Mouse (Mus musculus) CH12.LX (cell line): ENCODE results near the gene Smarca2. TPM values are rescaled to one million over a fixed set of nuclear protein-coding genes. Genes with fewer than 3 reads are reported as not detected.
A peak's percentile ranks its signal among the peaks of the same experiment; 100 is the strongest.

Source experiments
- DNase-seq: peaks from one replicate; pipeline ENCODE4 v3.0.0-alpha.2; 2013; ENCODE audit errors: extremely low read depth
- H3K27ac ChIP-seq: 2 replicates; pipeline ENCODE4 v1.5.1; 2012; ENCODE audit warnings: low read depth, mild to moderate bottlenecking, control low read depth, moderate library complexity; ENCODE audit not compliant: insufficient read depth
- H3K27me3 ChIP-seq: replicated peaks from 2 replicates; pipeline ENCODE3; 2012; ENCODE audit warnings: inconsistent platforms
- H3K36me3 ChIP-seq, 2 experiments: replicated peaks in 1 of 2; 2 replicates each; pipeline versions ENCODE3 to v1.6.1; 2012; ENCODE audit warnings: inconsistent platforms in 1 of 2, low read length in 1 of 2, mild to moderate bottlenecking in 1 of 2, mixed read lengths in 1 of 2, moderate library complexity in 1 of 2; ENCODE audit not compliant: control insufficient read depth in 1 of 2, insufficient read depth in 1 of 2
- H3K4me1 ChIP-seq, 2 experiments: 2 replicates each; pipeline ENCODE4 v1.6.1; 2012; ENCODE audit warnings: inconsistent platforms in 1 of 2, moderate library complexity in 1 of 2; ENCODE audit not compliant: insufficient read depth in 2 of 2, control insufficient read depth in 1 of 2
- H3K4me2 ChIP-seq: 2 replicates; pipeline ENCODE4 v1.6.1; 2012; ENCODE audit warnings: low read depth, mild to moderate bottlenecking, control low read depth; ENCODE audit not compliant: poor library complexity, insufficient read depth, severe bottlenecking
- H3K4me3 ChIP-seq, 3 experiments: fragments of 150-350 bp in 1 of 3; sonication (generic) in 1 of 3; replicated peaks in 1 of 3; 2 replicates each; pipeline versions ENCODE3 to v1.5.1; 2011 to 2012; ENCODE audit warnings: low read depth in 2 of 3, low read length in 2 of 3, mild to moderate bottlenecking in 2 of 3, moderate library complexity in 2 of 3, control low read depth in 1 of 3, improper control_type of control experiment in 1 of 3, inconsistent platforms in 1 of 3, mixed read lengths in 1 of 3; ENCODE audit not compliant: poor library complexity in 1 of 3
- H3K79me2 ChIP-seq: replicated peaks from 2 replicates; pipeline ENCODE4 v1.6.1; 2012; ENCODE audit warnings: mild to moderate bottlenecking, moderate library complexity; ENCODE audit not compliant: control insufficient read depth, poor library complexity, insufficient read depth, severe bottlenecking; ENCODE audit errors: extremely low read depth
- H3K9ac ChIP-seq: 2 replicates; pipeline ENCODE4 v1.6.1; 2012; ENCODE audit warnings: low read depth, mild to moderate bottlenecking, control low read depth, moderate library complexity; ENCODE audit not compliant: insufficient read depth
- H3K9me3 ChIP-seq: replicated peaks from 2 replicates; pipeline ENCODE3; 2012; ENCODE audit warnings: low read length, inconsistent platforms, mixed read lengths
- EP300 ChIP-seq: IDR thresholded peaks from 2 replicates; pipeline ENCODE4 v1.6.1; 2011; ENCODE audit warnings: low read length, improper control_type of control experiment
- JUN ChIP-seq: IDR thresholded peaks from 2 replicates; pipeline ENCODE4 v1.6.1; 2011; ENCODE audit warnings: low read depth, mild to moderate bottlenecking, low read length, improper control_type of control experiment, moderate library complexity; ENCODE audit not compliant: insufficient read depth
- JUND ChIP-seq: conservative IDR thresholded peaks from 2 replicates; pipeline ENCODE4 v1.6.1; 2011; ENCODE audit warnings: low read depth, low read length, improper control_type of control experiment
- MAX ChIP-seq: IDR thresholded peaks from 2 replicates; pipeline ENCODE4 v1.6.1; 2011; ENCODE audit warnings: low read length, improper control_type of control experiment
- NRF1 ChIP-seq: IDR thresholded peaks from 2 replicates; pipeline ENCODE4 v1.6.1; 2014; ENCODE audit warnings: low read depth, mild to moderate bottlenecking, inconsistent platforms, low read length, improper control_type of control experiment, moderate library complexity
- POLR2AphosphoS2 ChIP-seq: IDR thresholded peaks from 2 replicates; pipeline ENCODE4 v1.6.1; 2011; ENCODE audit warnings: low read depth, low read length, improper control_type of control experiment
- RAD21 ChIP-seq: IDR thresholded peaks from 2 replicates; pipeline ENCODE4 v1.6.1; 2011; ENCODE audit warnings: low read depth, mild to moderate bottlenecking, low read length, improper control_type of control experiment, moderate library complexity
- SIN3A ChIP-seq: IDR thresholded peaks from 2 replicates; pipeline ENCODE4 v1.6.1; 2012; ENCODE audit warnings: low read length, improper control_type of control experiment, inconsistent platforms
- SMC3 ChIP-seq: IDR thresholded peaks from 2 replicates; pipeline ENCODE4 v1.6.1; 2011; ENCODE audit warnings: low read depth, low read length, improper control_type of control experiment
- UBTF ChIP-seq: IDR thresholded peaks from 2 replicates; pipeline ENCODE4 v1.6.1; 2012; ENCODE audit warnings: low read depth, mild to moderate bottlenecking, inconsistent platforms, low read length, improper control_type of control experiment, moderate library complexity
- USF1 ChIP-seq: IDR thresholded peaks from 2 replicates; pipeline ENCODE4 v1.6.1; 2014; ENCODE audit warnings: low read depth, mild to moderate bottlenecking, inconsistent platforms, low read length, improper control_type of control experiment
- USF2 ChIP-seq: conservative IDR thresholded peaks from 2 replicates; pipeline ENCODE4 v1.6.1; 2011; ENCODE audit warnings: low read depth, low read length, improper control_type of control experiment
- ZC3H11A ChIP-seq: IDR thresholded peaks from 2 replicates; pipeline ENCODE4 v1.6.1; 2012; ENCODE audit warnings: low read depth, mild to moderate bottlenecking, inconsistent platforms, low read length, improper control_type of control experiment
- dilution Hi-C: fragments of 300-500 bp; cut with MboI; formaldehyde crosslinking; loops from 2 replicates; pipeline ENCODE4 v1.14.3; 2020; ENCODE audit warnings: low sequenced_read_pairs; ENCODE audit not compliant: extremely low pct_unique_long_range_greater_than_20kb, extremely low pct_ligation_motif_present
- in situ Hi-C: fragments of 300-500 bp; cut with MboI; formaldehyde crosslinking; loops from 3 replicates; pipeline ENCODE4 v1.14.3; 2019; ENCODE audit warnings: low sequenced_read_pairs, low pct_ligation_motif_present, low pct_unique_long_range_greater_than_20kb, mixed read lengths
- polyA plus RNA-seq: library from polyadenylated mRNA; unstranded; fragments of >175 nt; gene quantifications from 2 replicates; pipeline ENCODE4 v1.2.1, GENCODE M21; 2012; ENCODE audit warnings: low read depth; ENCODE audit not compliant: insufficient read length
- total RNA-seq, 2 experiments: library from RNA; depleted of rRNA; stranded (reverse); fragments of 300-350 nt in 1 of 2; fragments of >200 nt in 1 of 2; gene quantifications; 2 replicates each; pipeline ENCODE4 v1.2.3; 2012 to 2014

The Smarca2 gene
- total and polyA plus RNA-seq, 3 experiments: 19.4 to 47.1 (median 21.8) TPM

DNA sequence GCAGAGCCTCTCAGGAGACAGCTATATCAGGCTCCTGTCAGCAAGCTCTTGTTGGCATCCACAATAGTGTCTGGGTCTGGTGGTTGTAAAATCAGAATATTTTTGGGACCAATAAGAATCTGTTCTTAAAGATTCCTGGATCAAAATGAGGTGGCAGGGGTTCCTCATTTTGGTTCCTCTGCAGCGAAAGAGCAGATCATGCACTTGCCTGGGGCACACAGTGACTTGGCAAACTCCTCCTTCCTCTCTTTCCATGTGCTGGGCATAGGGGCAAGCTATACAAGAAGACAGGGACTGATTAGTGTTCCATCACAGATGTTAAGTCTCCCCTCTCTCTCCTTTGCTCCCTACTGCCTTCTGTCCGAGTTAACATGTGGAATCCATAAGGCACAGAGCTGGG is 40.0 kb upstream of the Smarca2 start:
- Histone ChIP-seq H3K79me2 (no peaks in the 10 kb centered on the region), H3K4me3 (no peak overlapping the region), H3K4me2 (no peak overlapping the region), H3K27ac (no peak overlapping the region), H3K9me3 (no peaks in the 10 kb centered on the region), H3K4me1 (peaks cover 7 to 25% of the 10 kb centered on the region in 2 experiments; a peak in 3 of 4 replicates), H3K9ac (no peak overlapping the region), H3K36me3 (no peaks in the 10 kb centered on the region), H3K27me3 (no peaks in the 10 kb centered on the region)
- in situ Hi-C loops: no loop called here
- dilution Hi-C loops: no loop called here
- no peak for TF ChIP-seq EP300
- no peak for TF ChIP-seq USF2
- no peak for TF ChIP-seq SIN3A
- DNase-seq: peak; percentile 7

DNA sequence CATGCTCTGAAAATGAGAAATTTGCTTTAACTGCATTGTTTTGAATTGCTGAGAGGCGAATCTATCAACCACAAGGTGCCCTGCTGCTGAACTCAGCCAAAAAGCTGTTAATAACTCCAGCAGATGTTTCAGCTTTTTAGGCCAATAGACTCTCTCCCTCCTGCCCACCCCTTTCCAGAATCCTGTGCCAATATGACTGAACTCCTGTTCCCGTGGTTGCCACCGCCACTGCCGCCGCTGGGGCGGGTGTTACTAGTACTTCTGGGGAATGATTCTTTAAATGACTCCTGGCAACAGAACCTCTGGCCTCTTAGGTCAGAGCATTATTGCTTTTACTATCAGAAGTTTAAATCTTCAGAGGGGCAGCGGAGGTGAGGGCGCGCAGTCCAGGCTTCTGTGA is 38.7 kb upstream of the Smarca2 start:
- H3K27me3 ChIP-seq: no peaks in the 10 kb centered on the region

DNA sequence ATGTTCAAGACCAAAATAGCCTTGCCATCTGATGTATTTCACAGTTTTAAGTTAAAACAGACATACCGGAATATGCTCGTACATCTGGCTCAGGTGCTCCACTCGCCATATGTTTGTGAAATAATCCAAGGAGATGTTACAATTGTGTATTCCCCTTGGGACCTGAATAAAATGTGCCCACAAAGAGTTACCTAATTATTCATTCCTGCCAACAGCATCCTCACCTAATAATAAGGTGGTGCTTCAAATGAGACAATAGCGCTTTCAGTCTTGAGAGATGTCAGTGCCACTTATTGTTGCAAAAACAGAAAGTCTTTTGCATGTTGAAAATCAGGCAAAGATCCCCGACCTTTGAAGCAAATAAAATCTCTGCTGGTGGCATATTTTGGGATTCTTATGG is 36.6 kb upstream of the Smarca2 start:
- H3K9me3 ChIP-seq: no peaks in the 10 kb centered on the region

More for the DNA sequence above, 38.7 kb upstream of the Smarca2 start:
- Histone ChIP-seq H3K79me2 (no peaks in the 10 kb centered on the region), H3K4me3 (no peak overlapping the region), H3K36me3 (no peaks in the 10 kb centered on the region), H3K27ac (no peak overlapping the region), H3K9me3 (no peaks in the 10 kb centered on the region), H3K9ac (no peak overlapping the region), H3K4me1 (peaks cover 7 to 25% of the 10 kb centered on the region in 2 experiments; a peak in 3 of 4 replicates), H3K4me2 (no peak overlapping the region)
- DNase-seq: no peak
- in situ Hi-C loops (no loop called here), dilution Hi-C loops (no loop called here)
- no peak for TF ChIP-seq USF1
- no peak for TF ChIP-seq ZC3H11A
- TF ChIP-seq UBTF: no peak
- TF ChIP-seq NRF1: no peak

More for the DNA sequence above, 36.6 kb upstream of the Smarca2 start:
- in situ Hi-C loops: no loop called here
- DNase-seq: no peak
- Histone ChIP-seq H3K27ac (no peak overlapping the region), H3K4me1 (peaks cover 7 to 25% of the 10 kb centered on the region in 2 experiments; a peak in 3 of 4 replicates), H3K4me3 (no peak overlapping the region), H3K79me2 (no peaks in the 10 kb centered on the region), H3K36me3 (no peaks in the 10 kb centered on the region), H3K4me2 (no peak overlapping the region), H3K9ac (no peak overlapping the region), H3K27me3 (no peaks in the 10 kb centered on the region)
- dilution Hi-C loops: no loop called here
- TF ChIP-seq POLR2AphosphoS2: no peak
- no peak for TF ChIP-seq MAX
- no peak for TF ChIP-seq NRF1
- TF ChIP-seq RAD21: no peak
- no peak for TF ChIP-seq JUN
- no peak for TF ChIP-seq USF2
- TF ChIP-seq JUND: no peak
- TF ChIP-seq USF1: no peak
- no peak for TF ChIP-seq SMC3
